Mouse (Mus musculus) ES-E14 (cell line): Measurements from ENCODE around the gene Lrrc26. TPM values are rescaled to one million over a fixed set of nuclear protein-coding genes. Genes with fewer than 3 reads are reported as not detected.

Experiments used
- DNase-seq: peaks from one replicate; pipeline ENCODE4 v3.0.0-alpha.2; 2013; ENCODE audit warnings: low read depth, low spot score
- H3K27ac ChIP-seq: 2 replicates; pipeline ENCODE4 v1.5.1; 2012; ENCODE audit warnings: low read depth, mild to moderate bottlenecking, low read length, moderate library complexity, mixed read lengths; ENCODE audit not compliant: poor library complexity, insufficient read depth, severe bottlenecking
- H3K36me3 ChIP-seq: 2 replicates; pipeline ENCODE4 v1.6.1; 2012; ENCODE audit warnings: mild to moderate bottlenecking, low read length, moderate library complexity, mixed read lengths; ENCODE audit not compliant: control insufficient read depth, poor library complexity, insufficient read depth, severe bottlenecking
- H3K4me1 ChIP-seq, 2 experiments: fragments of 150-350 bp in 1 of 2; sonication (generic) in 1 of 2; 2 replicates each; pipeline ENCODE4 v1.6.1; 2012; ENCODE audit warnings: low read length in 2 of 2, mild to moderate bottlenecking in 1 of 2, mixed read lengths in 1 of 2; ENCODE audit not compliant: control insufficient read depth in 2 of 2, insufficient read depth in 2 of 2, poor library complexity in 1 of 2
- H3K4me3 ChIP-seq, 2 experiments: fragments of 150-350 bp in 1 of 2; sonication (generic) in 1 of 2; 2 replicates each; pipeline ENCODE4 v1.5.1; 2012; ENCODE audit warnings: low read length in 2 of 2, low read depth in 1 of 2, mild to moderate bottlenecking in 1 of 2, mixed read lengths in 1 of 2; ENCODE audit not compliant: insufficient read depth in 1 of 2, poor library complexity in 1 of 2, severe bottlenecking in 1 of 2
- H3K9ac ChIP-seq: 2 replicates; pipeline ENCODE4 v1.6.1; 2012; ENCODE audit warnings: low read depth, mild to moderate bottlenecking, low read length, mixed read lengths; ENCODE audit not compliant: poor library complexity, insufficient read depth, severe bottlenecking
- H3K9me3 ChIP-seq: fragments of 150-350 bp; sonication (generic); 2 replicates; pipeline ENCODE4 v1.6.1; 2012; ENCODE audit warnings: low read depth, mild to moderate bottlenecking, low read length; ENCODE audit not compliant: control insufficient read depth, insufficient read depth
- CHD2 ChIP-seq: IDR thresholded peaks from 2 replicates; pipeline ENCODE4 v1.6.1; 2014; ENCODE audit warnings: mild to moderate bottlenecking, low read depth, low read length, inconsistent platforms
- HCFC1 ChIP-seq: IDR thresholded peaks from 2 replicates; pipeline ENCODE4 v1.6.1; 2012; ENCODE audit warnings: low read length, inconsistent platforms, borderline replicate concordance; ENCODE audit not compliant: insufficient read depth
- MAFK ChIP-seq: IDR thresholded peaks from 2 replicates; pipeline ENCODE4 v1.6.1; 2014; ENCODE audit warnings: mild to moderate bottlenecking, low read depth, low read length, inconsistent platforms; ENCODE audit not compliant: insufficient read depth
- ZC3H11A ChIP-seq: IDR thresholded peaks from 2 replicates; pipeline ENCODE4 v1.6.1; 2012; ENCODE audit warnings: low read depth, mild to moderate bottlenecking, inconsistent platforms, low read length, borderline replicate concordance
- ZNF384 ChIP-seq: IDR thresholded peaks from 2 replicates; pipeline ENCODE4 v1.6.1; 2012; ENCODE audit warnings: low read depth, low read length, inconsistent platforms
- in situ Hi-C, 2 experiments: fragments of 600-800 bp; cut with MboI; formaldehyde crosslinking; loops; one replicate each; pipeline ENCODE4 v1.15.1; 2025; ENCODE audit warnings: low sequenced_read_pairs in 2 of 2, inconsistent platforms in 1 of 2; ENCODE audit not compliant: unreplicated experiment in 2 of 2
- total RNA-seq: library from RNA; depleted of rRNA; stranded (reverse); fragments of 300-350 nt; gene quantifications from 2 replicates; pipeline ENCODE4 v1.2.3, GENCODE M21; 2012

The Lrrc26 gene
- total RNA-seq, 1 experiment = not detected

GRCm38 (mm10) chr2:25264286-25264660, 25.4 kb upstream of the Lrrc26 start:
- in situ Hi-C loops = no loop called here
- peak overlapping the region; percentile 28 for H3K9ac ChIP-seq
- TF ChIP-seq HCFC1 (no peak), ZNF384 (no peak)
- no peak for DNase-seq
- peaks cover 0 to 12% of the 10 kb centered on the region in 2 experiments; a peak in 1 of 4 replicates for H3K4me1 ChIP-seq
- no peaks in the 10 kb centered on the region for H3K9me3 ChIP-seq
- peak overlapping the region in 1 of 2 experiments; percentile 90; a peak in 1 of 4 replicates for H3K4me3 ChIP-seq
- H3K27ac ChIP-seq = no peak overlapping the region
- H3K36me3 ChIP-seq = peaks cover 7% of the 10 kb centered on the region; the same call in 1 of the 2 replicates

GRCm38 (mm10) chr2:25264851-25265250, 24.9 kb upstream of the Lrrc26 start:
- Histone ChIP-seq H3K27ac (no peak overlapping the region), H3K9me3 (no peaks in the 10 kb centered on the region), H3K9ac (no peak overlapping the region), H3K4me1 (peaks cover 0 to 12% of the 10 kb centered on the region in 2 experiments; a peak in 1 of 4 replicates), H3K4me3 (no peak overlapping the region; a peak in 1 of 4 replicates), H3K36me3 (peaks cover 10% of the 10 kb centered on the region; the same call in 1 of the 2 replicates)
- no peak for TF ChIP-seq ZNF384
- TF ChIP-seq MAFK = no peak
- no peak for TF ChIP-seq ZC3H11A
- TF ChIP-seq CHD2 = no peak
- TF ChIP-seq HCFC1 = no peak
- DNase-seq = no peak
- in situ Hi-C loops = no loop called here

GRCm38 (mm10) chr2:25265897-25266656, 23.6 kb upstream of the Lrrc26 start:
- Histone ChIP-seq H3K36me3 (peaks cover 15% of the 10 kb centered on the region), H3K9me3 (no peaks in the 10 kb centered on the region), H3K4me3 (peak overlapping the region in 1 of 2 experiments; percentile 4; a peak in 1 of 4 replicates), H3K27ac (no peak overlapping the region), H3K4me1 (peaks cover 0 to 12% of the 10 kb centered on the region in 2 experiments; a peak in 2 of 4 replicates), H3K9ac (0 out of 2 replicates have a peak overlapping the region, but pooled peaks have one; percentile 14)
- no peak for DNase-seq
- in situ Hi-C loops = no loop called here
- no peak for TF ChIP-seq HCFC1
- TF ChIP-seq MAFK = no peak
- TF ChIP-seq CHD2 = no peak
- no peak for TF ChIP-seq ZNF384
- TF ChIP-seq ZC3H11A = no peak

GRCm38 (mm10) chr2:25266720-25267119, 23.0 kb upstream of the Lrrc26 start:
- Histone ChIP-seq H3K4me1 (peaks cover 0 to 14% of the 10 kb centered on the region in 2 experiments; a peak in 2 of 4 replicates), H3K4me3 (no peak overlapping the region; a peak in 1 of 4 replicates), H3K36me3 (peaks cover 15% of the 10 kb centered on the region), H3K9me3 (no peaks in the 10 kb centered on the region), H3K9ac (no peak overlapping the region), H3K27ac (no peak overlapping the region)
- no peak for DNase-seq
- in situ Hi-C loops = no loop called here
- TF ChIP-seq HCFC1 = no peak
- no peak for TF ChIP-seq MAFK
- no peak for TF ChIP-seq ZC3H11A
- no peak for TF ChIP-seq CHD2
- no peak for TF ChIP-seq ZNF384
